Mouse (Mus musculus) bone marrow, adult 2 months (tissue): ENCODE results near the gene Slc2a9.

ENCODE experiments used
- CTCF ChIP-seq: fragments of 200-500 bp; IDR thresholded peaks from 2 replicates; pipeline ENCODE4 v1.5.1; 2011; ENCODE audit warnings: low read length, control low read depth; ENCODE audit not compliant: control insufficient read depth, insufficient read depth
- POLR2A ChIP-seq: fragments of 200-500 bp; IDR thresholded peaks from 2 replicates; pipeline ENCODE4 v1.6.1; 2011; ENCODE audit warnings: low read depth, mild to moderate bottlenecking, control low read depth, low read length, borderline replicate concordance; ENCODE audit not compliant: control insufficient read depth

DNA sequence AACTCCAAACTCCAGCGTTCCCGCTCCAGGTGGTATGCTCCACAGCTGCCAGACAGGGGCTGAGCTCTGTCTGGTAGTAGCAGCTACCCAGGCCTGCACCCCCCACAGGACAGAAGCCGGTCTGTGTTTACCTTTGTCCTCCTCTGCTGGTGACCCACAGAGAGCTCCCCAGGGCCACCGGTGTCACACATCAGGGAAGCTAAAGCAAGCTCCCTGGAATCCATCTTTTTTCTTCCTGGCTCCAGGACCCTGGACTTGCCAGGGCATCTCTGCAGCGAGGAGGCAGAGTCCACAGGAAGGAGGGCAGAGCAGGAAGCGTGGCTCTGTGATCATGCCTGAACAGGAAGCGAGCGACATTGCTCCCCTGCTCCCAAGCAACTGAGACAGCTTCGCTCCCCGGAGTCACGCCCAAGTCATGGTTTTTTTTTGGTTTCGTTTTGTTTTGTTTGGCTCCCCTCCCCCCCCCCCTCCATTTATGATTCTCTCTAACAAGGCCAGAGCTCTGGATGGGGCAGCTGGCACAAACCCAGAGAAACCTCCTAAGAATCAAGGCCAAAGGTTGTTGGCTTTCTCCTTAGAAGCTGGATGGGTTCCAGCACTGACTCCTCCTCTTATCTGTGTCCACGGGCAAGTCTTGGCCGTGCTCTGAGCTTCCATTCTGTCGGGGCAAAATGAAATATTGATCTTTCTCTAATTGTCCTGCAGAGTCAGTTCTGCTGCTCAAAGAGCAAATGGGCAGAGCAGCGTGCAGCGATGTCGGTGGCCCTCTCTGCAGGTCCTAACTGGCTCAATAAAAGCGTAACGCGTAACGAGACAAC lies 22.8 kb downstream of the Slc2a9 start:
- TF ChIP-seq CTCF (no peak), POLR2A (peak; percentile 38; the same call in 1 of the 2 replicates)
